Mouse (Mus musculus) thymus, postnatal 36 days (tissue): ENCODE measurements at regions not wholly inside any gene's neighbourhood (a gene's known extent, or its start where the extent isn't known, plus 50 kb on each side); places are given as distances from the start of the nearest gene placed in this dataset.

Experiments used
- DNase-seq, 2 experiments: peaks; one replicate each; pipeline ENCODE4 v3.0.0; 2022; ENCODE audit warnings: mixed read lengths in 2 of 2

DNA sequence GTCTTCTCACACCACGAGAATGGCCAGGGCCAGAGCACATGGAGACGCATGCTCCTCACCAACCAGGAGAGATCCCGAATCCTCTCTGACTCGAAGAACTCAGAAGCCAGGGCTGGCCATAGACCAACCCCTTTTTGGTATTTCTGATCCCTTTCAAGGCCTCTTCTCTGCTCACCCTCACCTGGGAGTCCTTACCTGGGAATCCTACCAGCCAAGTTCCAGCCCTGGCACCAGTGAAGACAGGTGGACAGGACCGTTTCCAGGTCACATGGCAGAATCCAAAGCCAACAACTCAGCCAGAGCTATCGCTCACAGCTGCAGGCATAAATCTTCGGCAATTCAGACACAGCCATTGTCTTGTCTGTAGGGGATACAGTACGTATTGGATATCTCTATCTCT lies 626.2 kb upstream of the Fam19a5 start:
- DNase-seq, result no peak

DNA sequence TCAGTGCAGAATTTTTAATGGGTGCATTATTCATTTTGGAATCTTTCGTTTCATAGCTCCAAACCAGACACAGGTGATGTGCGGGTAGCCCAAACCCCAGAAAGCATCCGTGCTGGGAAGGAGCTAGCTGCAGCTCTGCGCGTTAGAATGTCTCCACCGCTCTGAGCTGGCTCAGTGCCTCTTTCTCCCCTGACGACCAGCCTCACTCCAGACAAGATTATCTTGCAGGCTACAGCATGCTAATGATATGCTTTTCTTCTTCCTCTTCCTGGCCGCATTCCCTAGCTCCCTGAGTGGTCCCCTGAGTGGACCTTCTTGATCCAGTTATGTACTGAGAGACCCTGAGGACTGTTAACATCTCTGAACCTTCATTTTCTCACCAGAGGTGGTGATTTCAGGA lies 624.4 kb upstream of the Fam19a5 start:
- no peak for DNase-seq

GRCm38 (mm10) chr15:86920185-86920584 lies 623.9 kb upstream of the Fam19a5 start:
- no peak for DNase-seq

GRCm38 (mm10) chr15:86921401-86921800 lies 622.7 kb upstream of the Fam19a5 start:
- DNase-seq, result no peak

DNA sequence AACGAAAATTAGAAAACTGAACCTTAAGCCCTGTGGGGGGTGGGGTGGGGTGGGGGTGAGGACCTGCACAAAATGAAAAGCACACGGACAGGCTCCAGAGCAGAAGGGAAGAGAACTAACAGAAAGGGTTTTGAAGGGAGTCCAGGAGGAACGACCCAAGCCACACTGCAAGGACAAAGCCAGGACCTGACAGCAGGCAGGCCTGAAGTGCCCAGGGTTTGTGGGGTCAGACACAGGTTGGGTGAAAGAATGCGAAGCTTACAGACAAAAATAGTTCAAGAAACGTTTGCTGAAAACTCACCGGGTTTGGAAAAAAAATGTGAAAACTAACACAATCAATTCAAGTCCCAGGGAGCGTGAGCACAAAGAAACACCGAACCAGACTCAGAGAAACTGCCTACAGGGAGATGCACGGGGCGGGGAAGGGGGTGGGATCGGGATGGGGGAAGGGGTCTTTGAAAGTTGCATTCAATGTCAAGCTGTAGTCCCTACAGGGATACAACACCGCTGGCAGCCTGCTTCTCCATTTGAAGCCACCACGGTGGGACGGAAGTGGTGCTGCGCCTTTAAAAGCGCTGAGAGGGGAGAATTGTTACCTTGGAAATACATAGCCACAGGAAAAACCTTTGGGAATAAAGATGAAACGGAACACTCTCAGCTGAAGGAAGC lies 618.9 kb upstream of the Fam19a5 start:
- no peak for DNase-seq

- no peak for DNase-seq
These were observed 611.6 kb upstream of the Fam19a5 start for GRCm38 (mm10) chr15:86932345-86933075.

DNA sequence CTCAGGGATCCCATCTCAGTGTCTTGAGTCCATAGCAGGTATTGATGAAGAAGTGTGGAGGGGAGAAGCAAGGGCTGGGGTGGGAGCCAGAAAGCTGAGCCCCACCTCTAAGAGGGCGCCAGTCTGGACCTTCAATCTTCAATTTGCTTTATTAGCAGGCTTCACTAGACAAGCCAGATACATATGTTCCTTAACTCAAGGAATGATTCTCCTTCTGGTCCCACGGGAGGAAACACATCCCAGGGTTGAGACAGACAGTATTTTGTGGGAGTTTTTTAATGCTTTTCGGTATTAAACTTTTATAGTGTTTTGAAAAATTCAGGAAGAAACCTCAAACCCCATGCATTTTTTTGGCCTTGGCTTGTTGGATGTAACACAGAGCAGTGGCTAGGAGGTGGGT lies 606.7 kb upstream of the Fam19a5 start:
- no peak for DNase-seq

GRCm38 (mm10) chr15:86944529-86944928 lies 599.6 kb upstream of the Fam19a5 start:
- DNase-seq, result no peak

- no peak for DNase-seq
These were observed 591.5 kb upstream of the Fam19a5 start for GRCm38 (mm10) chr15:86952593-86952992.

GRCm38 (mm10) chr15:86957872-86958271 lies 586.2 kb upstream of the Fam19a5 start:
- no peak for DNase-seq

DNA sequence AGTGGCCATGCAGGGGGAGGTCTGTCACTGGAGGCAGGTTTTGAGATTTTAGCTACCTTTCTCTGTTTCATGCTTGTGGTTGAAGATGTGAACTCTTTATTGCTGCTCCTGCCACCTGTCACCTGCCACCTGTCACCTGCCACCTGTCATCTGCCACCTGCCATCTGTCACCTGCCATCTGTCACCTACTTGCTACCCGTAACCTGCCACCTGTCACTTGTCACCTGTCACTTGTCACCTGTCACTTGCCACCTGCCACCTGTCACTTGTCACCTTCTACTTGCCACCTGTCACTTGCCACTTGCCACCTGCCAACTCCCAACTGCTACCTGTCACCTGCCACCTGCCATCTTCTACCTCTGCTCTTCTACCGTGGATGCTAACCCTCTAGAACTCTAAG lies 581.2 kb upstream of the Fam19a5 start:
- DNase-seq, result no peak

GRCm38 (mm10) chr15:86963486-86963885 lies 580.6 kb upstream of the Fam19a5 start:
- no peak for DNase-seq

GRCm38 (mm10) chr15:86971436-86971835 lies 572.7 kb upstream of the Fam19a5 start:
- DNase-seq, result no peak

- no peak for DNase-seq
These were observed 547.9 kb upstream of the Fam19a5 start for GRCm38 (mm10) chr15:86996196-86996595.

DNA sequence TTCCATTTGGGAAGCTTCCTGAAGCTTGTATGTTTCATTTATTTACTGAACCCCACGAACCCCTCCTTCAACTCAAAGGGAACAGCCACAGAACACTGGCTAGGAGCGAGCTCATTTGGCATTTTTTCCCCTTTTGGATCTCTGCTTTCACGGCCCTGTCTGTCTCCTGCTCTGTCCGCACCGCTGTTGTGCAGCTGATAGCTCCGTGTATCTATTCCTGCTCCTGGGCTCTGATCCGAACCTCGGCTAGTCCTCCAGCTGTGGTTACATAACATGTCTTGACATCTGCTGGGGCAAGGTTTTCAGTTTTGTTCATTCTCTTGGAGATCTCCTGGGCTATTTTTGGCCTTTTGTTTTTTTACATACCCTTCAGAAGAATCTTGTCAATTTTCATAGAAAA lies 525.1 kb upstream of the Fam19a5 start:
- no peak for DNase-seq

DNA sequence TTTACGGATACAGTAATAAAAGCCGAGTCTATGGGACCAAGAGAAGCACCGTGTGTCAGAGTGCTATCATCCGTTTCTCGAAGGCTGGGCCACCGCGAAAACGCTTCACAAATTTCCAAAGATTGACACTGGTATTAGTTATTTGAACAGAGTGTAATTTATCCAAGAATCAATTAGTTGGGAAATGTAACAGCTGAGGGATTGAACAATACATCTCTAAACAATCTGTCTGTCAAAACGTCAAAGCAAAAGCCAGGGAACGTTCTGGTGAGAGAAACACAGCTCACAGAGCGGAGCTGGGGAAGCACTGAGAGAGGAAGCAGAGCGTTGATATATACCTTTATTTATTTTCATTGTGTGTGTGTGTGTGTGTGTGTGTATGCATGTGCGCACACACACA lies 498.1 kb upstream of the Fam19a5 start:
- no peak for DNase-seq

DNA sequence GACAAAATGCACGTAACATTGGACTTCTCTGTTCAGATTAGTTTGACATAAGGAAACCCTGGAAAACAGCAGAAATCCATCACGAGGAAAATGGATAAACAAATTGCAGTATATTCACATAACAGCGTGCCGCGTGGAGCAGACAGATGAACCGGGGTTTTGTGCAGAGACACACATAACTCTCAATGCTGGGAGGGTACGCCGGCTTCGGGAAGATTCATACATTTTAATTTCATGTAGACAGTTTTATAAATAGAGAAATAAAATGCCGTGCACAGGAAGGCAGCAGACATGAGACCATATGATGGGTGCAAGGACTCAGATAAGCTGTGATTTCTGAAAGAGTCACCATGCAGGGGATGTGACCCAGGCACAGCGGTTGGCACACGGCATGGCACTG lies 489.9 kb upstream of the Fam19a5 start:
- DNase-seq, result no peak

GRCm38 (mm10) chr15:87064890-87065289 lies 479.2 kb upstream of the Fam19a5 start:
- no peak for DNase-seq

GRCm38 (mm10) chr15:87068261-87068660 lies 475.8 kb upstream of the Fam19a5 start:
- no peak for DNase-seq

- no peak for DNase-seq
These were observed 469.5 kb upstream of the Fam19a5 start for GRCm38 (mm10) chr15:87074559-87074958.

GRCm38 (mm10) chr15:87089827-87090226 lies 454.3 kb upstream of the Fam19a5 start:
- no peak for DNase-seq

DNA sequence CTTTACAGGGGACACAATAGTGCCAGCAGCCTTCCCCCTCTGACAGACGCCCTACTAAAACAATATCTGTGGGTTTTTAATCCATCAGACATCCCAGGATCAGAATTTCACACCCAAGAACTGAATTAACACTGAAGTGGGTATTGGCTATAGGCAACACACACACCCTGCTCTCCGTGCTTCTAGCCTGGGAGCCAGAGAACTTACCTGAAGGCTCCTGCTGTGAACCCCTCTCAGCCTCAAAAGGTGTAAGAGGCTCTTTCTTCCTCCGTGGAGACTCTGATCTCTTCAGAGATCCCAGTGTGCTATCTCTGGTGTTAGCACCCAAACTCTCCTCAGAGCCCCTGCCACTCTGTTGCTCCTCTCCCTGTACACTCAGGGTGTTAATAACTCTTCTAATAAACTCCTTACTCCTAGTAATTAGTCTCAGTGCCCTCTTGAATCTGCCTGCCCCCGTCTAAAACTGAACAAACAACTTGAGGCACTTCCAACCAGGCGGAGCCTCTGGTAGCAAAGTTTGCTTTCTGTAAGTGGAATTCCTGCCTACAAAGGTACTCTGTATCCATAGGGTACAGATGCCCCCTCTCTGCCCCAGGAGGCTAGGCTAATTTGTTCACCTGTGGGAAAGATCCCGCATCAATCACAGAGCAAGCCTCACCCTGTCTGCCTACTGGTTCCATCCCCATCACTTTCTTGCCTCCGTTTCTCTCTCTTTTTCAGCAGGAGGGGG lies 452.9 kb upstream of the Fam19a5 start:
- no peak for DNase-seq

DNA sequence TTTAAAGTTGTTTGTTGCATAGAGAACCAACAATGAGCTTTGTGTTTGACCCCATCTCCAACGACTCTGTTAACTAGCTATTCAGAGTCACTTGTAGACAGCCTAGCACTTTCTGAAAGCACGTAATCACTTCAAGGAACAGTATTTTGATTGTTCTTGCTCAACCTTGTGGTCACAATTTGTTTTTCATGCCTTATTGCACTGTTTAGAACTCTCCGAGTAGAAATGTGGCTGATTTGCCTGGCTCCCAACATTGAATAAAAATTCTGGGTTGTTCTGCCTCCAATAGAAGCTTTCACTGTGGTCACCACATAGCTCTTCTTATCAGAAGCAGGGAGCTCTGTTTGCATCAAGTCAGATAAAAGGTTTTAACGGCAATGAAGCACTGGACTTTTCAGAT lies 446.9 kb upstream of the Fam19a5 start:
- DNase-seq, result no peak

GRCm38 (mm10) chr15:87101146-87101545 lies 443.0 kb upstream of the Fam19a5 start:
- DNase-seq, result no peak
